Mouse (Mus musculus) gastrocnemius, postnatal 36 days (tissue): ENCODE results near the gene Ndufb10. TPM values are rescaled to one million over a fixed set of nuclear protein-coding genes. Genes with fewer than 3 reads are reported as not detected.

ENCODE experiments used
- DNase-seq, 2 experiments: peaks; one replicate each; pipeline ENCODE4 v3.0.0; 2022
- intact Hi-C: fragments of 180-260 bp; cut with DNase I; formaldehyde crosslinking; loops from one replicate; pipeline ENCODE4 v1.15.1; 2025
- total RNA-seq, 2 experiments: library from RNA; stranded (reverse); gene quantifications; 2 replicates each; pipeline ENCODE4 v1.2.3; 2021

Ndufb10 gene
- total RNA-seq, 2 experiments from 2014 or later, result 420 to 464 TPM

- intact Hi-C loops, result no loop called here
- DNase-seq, result no peak
Observed at GRCm38 (mm10) chr17:24676877-24677276, 47.4 kb downstream of the Ndufb10 start.

- intact Hi-C loops, result no loop called here
- peak in 1 of 2 experiments; percentile 50 for DNase-seq
Observed at GRCm38 (mm10) chr17:24676187-24676586, 48.1 kb downstream of the Ndufb10 start.

- no peak for DNase-seq
- intact Hi-C loops, result no loop called here
Observed at GRCm38 (mm10) chr17:24674277-24674676, 50.0 kb downstream of the Ndufb10 start.

GRCm38 (mm10) chr17:24672141-24672540, 52.1 kb downstream of the Ndufb10 start:
- no peak for DNase-seq
- intact Hi-C loops, result no loop called here

Other genes with a start within 250 kb of the Ndufb10 start
- gene Mlst8, start 245.4 kb downstream of the Ndufb10 start, total RNA-seq, result 10 to 100 TPM; 11.9 to 12.1 TPM
- under 1 TPM; 0.05 TPM for gene Caskin1, start 235.9 kb downstream of the Ndufb10 start, total RNA-seq
- 10 to 100 TPM; 23.7 to 30.2 TPM for gene Traf7, start 196.5 kb downstream of the Ndufb10 start, total RNA-seq
- gene Rab26, start 190.3 kb downstream of the Ndufb10 start, total RNA-seq, result under 1 TPM in 1 of 2 experiments, not detected in 1; 0.20 TPM
- gene Pkd1, start 174.6 kb downstream of the Ndufb10 start, total RNA-seq, result 10 to 100 TPM; 19.8 to 20.3 TPM
- gene Tsc2, start 91.8 kb downstream of the Ndufb10 start, total RNA-seq, result 10 to 100 TPM; 74.9 to 76.8 TPM
- 1 to 10 TPM; 2.3 TPM for gene Nthl1, start 91.8 kb downstream of the Ndufb10 start, total RNA-seq
- 10 to 100 TPM; 27.1 to 36.9 TPM for gene Slc9a3r2, start 74.2 kb downstream of the Ndufb10 start, total RNA-seq
- not detected for gene Npw, start 66.0 kb downstream of the Ndufb10 start, total RNA-seq
- gene Zfp598, start 54.8 kb downstream of the Ndufb10 start, total RNA-seq, result 10 to 100 TPM; 18.0 to 18.5 TPM
- gene Syngr3, start 34.5 kb downstream of the Ndufb10 start, total RNA-seq, result not detected
- gene Gfer, start 28.3 kb downstream of the Ndufb10 start, total RNA-seq, result 10 to 100 TPM; 30.3 to 33.3 TPM
- 1 to 10 TPM in 1 of 2 experiments, under 1 TPM in 1; 0.47 to 1.4 TPM for gene Noxo1, start 28.2 kb downstream of the Ndufb10 start, total RNA-seq
- gene Tbl3, start 16.8 kb downstream of the Ndufb10 start, total RNA-seq, result 10 to 100 TPM; 15.1 to 16.1 TPM
- not detected for gene Rnf151, start 6.4 kb downstream of the Ndufb10 start, total RNA-seq
- gene Rps2, start 6.4 kb downstream of the Ndufb10 start, total RNA-seq, result 100 to 1,000 TPM; 500 to 582 TPM
- 100 to 1,000 TPM; 743 to 791 TPM for gene Rpl3l, start 3.3 kb upstream of the Ndufb10 start, total RNA-seq
- gene Msrb1, start 12.2 kb upstream of the Ndufb10 start, total RNA-seq, result 100 to 1,000 TPM; 192 to 205 TPM
- gene Hs3st6, start 28.5 kb upstream of the Ndufb10 start, total RNA-seq, result not detected
- gene Meiob, start 79.8 kb upstream of the Ndufb10 start, total RNA-seq, result not detected
- gene Hagh, start 115.7 kb upstream of the Ndufb10 start, total RNA-seq, result 10 to 100 TPM; 66.0 to 77.0 TPM
- 10 to 100 TPM; 40.3 to 42.1 TPM for gene Fahd1, start 125.9 kb upstream of the Ndufb10 start, total RNA-seq
- 1 to 10 TPM; 3.3 to 3.8 TPM for gene Igfals, start 141.5 kb upstream of the Ndufb10 start, total RNA-seq
- gene Nubp2, start 161.9 kb upstream of the Ndufb10 start, total RNA-seq, result 10 to 100 TPM; 10.0 TPM
- gene Spsb3, start 162.2 kb upstream of the Ndufb10 start, total RNA-seq, result 10 to 100 TPM; 25.4 to 31.0 TPM
- 10 to 100 TPM in 1 of 2 experiments, 1 to 10 TPM in 1; 9.3 to 10.2 TPM for gene Eme2, start 170.6 kb upstream of the Ndufb10 start, total RNA-seq
- gene Mrps34, start 170.6 kb upstream of the Ndufb10 start, total RNA-seq, result 10 to 100 TPM; 84.6 to 90.2 TPM
- 10 to 100 TPM; 10.3 to 11.7 TPM for gene Nme3, start 172.0 kb upstream of the Ndufb10 start, total RNA-seq
- gene Mapk8ip3, start 212.5 kb upstream of the Ndufb10 start, total RNA-seq, result 10 to 100 TPM; 16.2 to 24.4 TPM
- 1 to 10 TPM; 6.2 to 6.8 TPM for gene Jpt2, start 236.2 kb upstream of the Ndufb10 start, total RNA-seq